Mouse (Mus musculus) CH12F3 (cell line): ENCODE measurements around the gene Gm20906.
"Not testable (repeated sequence)": the region's sequence is repeated elsewhere in the genome, so short reads cannot be mapped to it uniquely, and the experiment has no call there.

Source experiments
- in situ Hi-C: fragments of 300-500 bp; cut with MboI; formaldehyde crosslinking; loops from 2 replicates; pipeline ENCODE4 v1.14.3; 2020; ENCODE audit warnings: low sequenced_read_pairs

Gm20906 gene

DNA sequence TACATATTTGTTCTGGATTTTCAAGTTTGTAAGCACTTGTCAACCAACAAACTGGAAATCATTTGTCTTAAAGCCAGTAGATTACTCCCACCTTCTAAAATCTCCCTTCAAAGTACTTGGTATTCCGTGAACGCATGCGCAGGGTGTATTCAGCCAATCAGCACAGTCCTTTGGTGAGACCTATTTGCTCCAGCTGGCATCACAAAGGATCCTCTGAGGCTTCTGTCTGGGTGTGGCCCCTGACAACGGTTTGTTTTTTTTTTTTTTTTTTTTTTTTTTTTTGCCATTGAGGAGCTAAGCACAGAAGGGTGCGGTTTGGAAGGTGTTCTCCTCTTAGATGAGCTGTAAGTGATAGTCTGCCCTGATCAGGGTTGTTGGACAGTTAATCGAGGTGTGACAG, at the start of gene Gm20906:
TSS of gene Gm20906 (plus strand) at position 301 of the 400 bp plus-strand sequence.
- in situ Hi-C loops: not testable (repeated sequence)
